Mouse (Mus musculus) hindbrain, embryonic 14.5 days (tissue): ENCODE results near the gene Fam181a. TPM values are rescaled to one million over a fixed set of nuclear protein-coding genes. Genes with fewer than 3 reads are reported as not detected.

Source experiments
- ATAC-seq: fragments of 200-750 bp; cut with Nextera tagmentation; 2 replicates; pipeline ENCODE4 v1.8.0; 2017; ENCODE audit warnings: moderate number of reproducible peaks, mild to moderate bottlenecking, moderate TSS enrichment, moderate library complexity; ENCODE audit not compliant: low FRiP score
- DNase-seq: peaks from one replicate; pipeline ENCODE4 v3.0.0-alpha.2; 2015; ENCODE audit warnings: low spot score
- H3K27ac ChIP-seq: fragments of 300-500 bp; sonication (generic); 2 replicates; pipeline ENCODE4 v1.5.1; 2014; ENCODE audit warnings: mild to moderate bottlenecking, moderate library complexity
- H3K27me3 ChIP-seq: fragments of 300-500 bp; sonication (generic); 2 replicates; pipeline ENCODE4 v1.6.1; 2014; ENCODE audit warnings: mild to moderate bottlenecking, low read length, mixed read lengths; ENCODE audit not compliant: control insufficient read depth, insufficient read depth
- H3K36me3 ChIP-seq: fragments of 300-500 bp; sonication (generic); replicated peaks from 2 replicates; pipeline ENCODE4 v1.6.1; 2014; ENCODE audit not compliant: control insufficient read depth, insufficient read depth
- H3K4me1 ChIP-seq: fragments of 300-500 bp; sonication (generic); replicated peaks from 2 replicates; pipeline ENCODE4 v1.6.1; 2014; ENCODE audit warnings: antibody characterized with exemption, low read length, mixed read lengths; ENCODE audit not compliant: control insufficient read depth, insufficient read depth
- H3K4me2 ChIP-seq: fragments of 300-500 bp; sonication (generic); replicated peaks from 2 replicates; pipeline ENCODE4 v1.6.1; 2014; ENCODE audit warnings: mild to moderate bottlenecking, moderate library complexity
- H3K4me3 ChIP-seq: fragments of 300-500 bp; sonication (generic); replicated peaks from 2 replicates; pipeline ENCODE4 v1.5.1; 2014; ENCODE audit warnings: mild to moderate bottlenecking, low read length
- H3K9ac ChIP-seq: fragments of 300-500 bp; sonication (generic); 2 replicates; pipeline ENCODE4 v1.6.1; 2014
- H3K9me3 ChIP-seq: fragments of 300-500 bp; sonication (generic); 2 replicates; pipeline ENCODE4 v1.6.1; 2016; ENCODE audit warnings: low read length; ENCODE audit not compliant: control insufficient read depth
- whole genome bisulfite sequencing: fragments of 180-500 bp; shearing (Covaris S2); extraction: QIAGEN DNeasy Blood & Tissue Kit; methylation state at CpG from one replicate; pipeline ENCODE4 v1.1.7; 2014; 5-methylcytosine and 5-hydroxymethylcytosine counted together
- polyA plus RNA-seq: library from polyadenylated mRNA; unstranded; fragments of >200 nt; fragmentation: Nextera tagmentation; extraction: Ambion mirVana; gene quantifications from 2 replicates; pipeline ENCODE4 v1.2.1, GENCODE M21; 2014

The Fam181a gene
- polyA plus RNA-seq, 1 experiment from 2014 or later, result 8.3 TPM

- Histone ChIP-seq H3K4me2 (no peak overlapping the region), H3K27ac (no peak overlapping the region), H3K4me3 (no peak overlapping the region), H3K36me3 (no peaks in the 10 kb centered on the region), H3K9ac (no peak overlapping the region), H3K4me1 (no peaks in the 10 kb centered on the region), H3K9me3 (no peaks in the 10 kb centered on the region), H3K27me3 (peaks cover 15% of the 10 kb centered on the region)
- ATAC-seq (no peak), DNase-seq (no peak)
- 11% methylated on average over 7 of the region's 7 CpGs for WGBS
These were observed 16.3 kb downstream of the Fam181a start for GRCm38 (mm10) chr12:103327107-103327506.

- no peak overlapping the region for H3K4me3 ChIP-seq
- WGBS, result 66% methylated on average over 7 of the region's 7 CpGs
- H3K27me3 ChIP-seq, result peaks cover 15% of the 10 kb centered on the region
These were observed 17.8 kb downstream of the Fam181a start for GRCm38 (mm10) chr12:103328448-103329191.

GRCm38 (mm10) chr12:103331491-103331890 lies 20.7 kb downstream of the Fam181a start:
- ATAC-seq, result no peak
- no peaks in the 10 kb centered on the region for H3K36me3 ChIP-seq
- DNase-seq, result no peak
- no peaks in the 10 kb centered on the region for H3K4me1 ChIP-seq
- no peak overlapping the region for H3K4me2 ChIP-seq
- H3K27me3 ChIP-seq, result peaks cover 6% of the 10 kb centered on the region; the same call in 1 of the 2 replicates
- H3K27ac ChIP-seq, result no peak overlapping the region
- H3K9me3 ChIP-seq, result no peaks in the 10 kb centered on the region
- no peak overlapping the region for H3K9ac ChIP-seq
- 84% methylated on average over 4 of the region's 4 CpGs for WGBS
- no peak overlapping the region for H3K4me3 ChIP-seq

More at GRCm38 (mm10) chr12:103328448-103329191, 17.8 kb downstream of the Fam181a start:
- Histone ChIP-seq H3K4me1 (no peaks in the 10 kb centered on the region), H3K36me3 (no peaks in the 10 kb centered on the region), H3K9ac (no peak overlapping the region), H3K9me3 (no peaks in the 10 kb centered on the region), H3K27ac (no peak overlapping the region), H3K4me2 (no peak overlapping the region)
- ATAC-seq (no peak), DNase-seq (no peak)

- ATAC-seq (no peak), DNase-seq (no peak)
- no peak overlapping the region for H3K4me3 ChIP-seq
- no peak overlapping the region for H3K27ac ChIP-seq
- H3K4me2 ChIP-seq, result no peak overlapping the region
- 90% methylated on average over 2 of the region's 2 CpGs for WGBS
- no peak overlapping the region for H3K9ac ChIP-seq
- no peaks in the 10 kb centered on the region for H3K9me3 ChIP-seq
- H3K27me3 ChIP-seq, result peaks cover 6% of the 10 kb centered on the region; the same call in 1 of the 2 replicates
- no peaks in the 10 kb centered on the region for H3K36me3 ChIP-seq
- no peaks in the 10 kb centered on the region for H3K4me1 ChIP-seq
These were observed 22.1 kb downstream of the Fam181a start for GRCm38 (mm10) chr12:103332879-103333278.

- DNase-seq (no peak), ATAC-seq (no peak)
- no peaks in the 10 kb centered on the region for H3K36me3 ChIP-seq
- no peaks in the 10 kb centered on the region for H3K4me1 ChIP-seq
- H3K27me3 ChIP-seq, result peaks cover 6% of the 10 kb centered on the region; the same call in 1 of the 2 replicates
- no peak overlapping the region for H3K4me2 ChIP-seq
- no peak overlapping the region for H3K9ac ChIP-seq
- H3K27ac ChIP-seq, result no peak overlapping the region
- H3K4me3 ChIP-seq, result no peak overlapping the region
- no peaks in the 10 kb centered on the region for H3K9me3 ChIP-seq
- WGBS, result 93% methylated on average over 15 of the region's 15 CpGs
These were observed 22.7 kb downstream of the Fam181a start for GRCm38 (mm10) chr12:103333426-103333825.

GRCm38 (mm10) chr12:103336766-103337165 lies 26.0 kb downstream of the Fam181a start:
- H3K36me3 ChIP-seq, result no peaks in the 10 kb centered on the region
- no peak overlapping the region for H3K4me3 ChIP-seq
- H3K27me3 ChIP-seq, result no peaks in the 10 kb centered on the region
- no peak for ATAC-seq
- no peak overlapping the region for H3K4me2 ChIP-seq
- no peaks in the 10 kb centered on the region for H3K4me1 ChIP-seq
- 86% methylated on average over 3 of the region's 3 CpGs for WGBS
- H3K9me3 ChIP-seq, result no peaks in the 10 kb centered on the region
- H3K27ac ChIP-seq, result no peak overlapping the region
- DNase-seq, result no peak
- H3K9ac ChIP-seq, result no peak overlapping the region

- 78% methylated on average over 14 of the region's 14 CpGs for WGBS
- H3K4me2 ChIP-seq, result no peak overlapping the region
- DNase-seq (no peak), ATAC-seq (no peak)
- H3K9ac ChIP-seq, result no peak overlapping the region
- no peaks in the 10 kb centered on the region for H3K4me1 ChIP-seq
- H3K27ac ChIP-seq, result no peak overlapping the region
- no peaks in the 10 kb centered on the region for H3K27me3 ChIP-seq
- no peak overlapping the region for H3K4me3 ChIP-seq
- no peaks in the 10 kb centered on the region for H3K9me3 ChIP-seq
- no peaks in the 10 kb centered on the region for H3K36me3 ChIP-seq
These were observed 27.5 kb downstream of the Fam181a start for GRCm38 (mm10) chr12:103338162-103338798.

GRCm38 (mm10) chr12:103341212-103341611 lies 30.4 kb downstream of the Fam181a start:
- H3K9ac ChIP-seq, result no peak overlapping the region
- H3K4me1 ChIP-seq, result no peaks in the 10 kb centered on the region
- H3K36me3 ChIP-seq, result no peaks in the 10 kb centered on the region
- H3K9me3 ChIP-seq, result no peaks in the 10 kb centered on the region
- 89% methylated on average over 5 of the region's 5 CpGs for whole genome bisulfite sequencing
- H3K4me3 ChIP-seq, result no peak overlapping the region
- no peaks in the 10 kb centered on the region for H3K27me3 ChIP-seq
- no peak overlapping the region for H3K4me2 ChIP-seq
- ATAC-seq (no peak), DNase-seq (no peak)
- no peak overlapping the region for H3K27ac ChIP-seq

- 75% methylated on average over 8 of the region's 8 CpGs for WGBS
- H3K9ac ChIP-seq, result no peak overlapping the region
- no peaks in the 10 kb centered on the region; the same call in 1 of the 2 replicates for H3K4me1 ChIP-seq
- no peak overlapping the region for H3K4me2 ChIP-seq
- no peak for DNase-seq
- no peak for ATAC-seq
- no peaks in the 10 kb centered on the region for H3K27me3 ChIP-seq
- H3K4me3 ChIP-seq, result no peak overlapping the region
- no peaks in the 10 kb centered on the region for H3K9me3 ChIP-seq
- no peak overlapping the region for H3K27ac ChIP-seq
- H3K36me3 ChIP-seq, result no peaks in the 10 kb centered on the region
These were observed 32.7 kb downstream of the Fam181a start for GRCm38 (mm10) chr12:103343456-103343855.
